Mouse (Mus musculus) erythroblast, embryonic 14.5 days (primary cell): ENCODE results near the gene Omt2a.

Experiments
- GATA1 ChIP-seq: IDR thresholded peaks from 2 replicates; pipeline ENCODE4 v1.6.1; 2012; ENCODE audit warnings: low read length, inconsistent platforms, mixed read lengths
- TAL1 ChIP-seq: IDR thresholded peaks from 3 replicates; pipeline ENCODE4 v1.6.1; 2012; ENCODE audit warnings: low read length, inconsistent platforms, mixed read lengths

- TF ChIP-seq GATA1 (no peak), TAL1 (no peak)
Measured at GRCm38 (mm10) chr9:78298232-78298631, 16.4 kb downstream of the Omt2a start.
